Mouse (Mus musculus): ENCODE measurements around the gene Nmt2. TPM values are rescaled to one million over a fixed set of nuclear protein-coding genes. Genes with fewer than 3 reads are reported as not detected.

The Nmt2 gene
- polyA plus RNA-seq, 1 experiment from 2014 or later, result 97.7 TPM

Other genes starting within 250 kb of the Nmt2 start
- gene Fam171a1, start 170.0 kb upstream of the Nmt2 start, polyA plus RNA-seq (2015; fragmentation: Nextera tagmentation; extraction: Ambion mirVana), result 46.7 and 50.8 TPM in 2 replicates
- 13.5 TPM in 2 replicates for gene Rpp38, start 48.4 kb downstream of the Nmt2 start, polyA plus RNA-seq (2015; fragmentation: Nextera tagmentation; extraction: Ambion mirVana)
- 2.5 and 3.1 TPM in 2 replicates for gene Acbd7, start 52.0 kb downstream of the Nmt2 start, polyA plus RNA-seq (2015; fragmentation: Nextera tagmentation; extraction: Ambion mirVana)
- not detected in 2 replicates for gene Olah, start 113.0 kb downstream of the Nmt2 start, polyA plus RNA-seq (2015; fragmentation: Nextera tagmentation; extraction: Ambion mirVana)
- gene Meig1, start 138.4 kb downstream of the Nmt2 start, polyA plus RNA-seq (2015; fragmentation: Nextera tagmentation; extraction: Ambion mirVana), result 2.9 and 8.4 TPM in 2 replicates
- 9.0 and 9.4 TPM in 2 replicates for gene Dclre1c, start 139.9 kb downstream of the Nmt2 start, polyA plus RNA-seq (2015; fragmentation: Nextera tagmentation; extraction: Ambion mirVana)
- gene Suv39h2, start 190.8 kb downstream of the Nmt2 start, polyA plus RNA-seq (2015; fragmentation: Nextera tagmentation; extraction: Ambion mirVana), result 12.1 and 13.4 TPM in 2 replicates
- 8.6 and 8.9 TPM in 2 replicates for gene Gm45902, start 228.6 kb downstream of the Nmt2 start, polyA plus RNA-seq (2015; fragmentation: Nextera tagmentation; extraction: Ambion mirVana)
- gene Hspa14, start 228.6 kb downstream of the Nmt2 start, polyA plus RNA-seq (2015; fragmentation: Nextera tagmentation; extraction: Ambion mirVana), result 66.7 and 67.4 TPM in 2 replicates
- 0.18 and 0.19 TPM in 2 replicates for gene Cdnf, start 228.8 kb downstream of the Nmt2 start, polyA plus RNA-seq (2015; fragmentation: Nextera tagmentation; extraction: Ambion mirVana)